In the genomic region with DNA sequence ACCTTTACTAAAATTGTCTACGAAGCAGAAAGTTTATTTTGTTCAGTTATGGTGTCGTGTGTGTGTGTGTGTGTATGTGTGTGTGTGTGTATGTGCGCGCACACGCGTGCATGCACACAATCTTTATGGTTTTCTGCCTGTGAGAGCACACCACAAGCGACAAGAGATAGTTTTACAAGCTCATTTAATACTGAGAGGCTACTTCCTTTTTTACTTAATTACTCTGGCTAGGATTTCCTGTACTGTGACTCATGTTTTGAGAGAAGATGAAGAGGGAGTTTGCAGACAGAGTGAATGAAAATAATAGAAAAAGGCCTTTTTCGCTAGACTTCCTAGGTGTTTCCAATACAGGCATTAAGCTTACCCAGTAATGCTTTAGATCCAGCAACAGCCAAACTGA, we compare ENCODE assay signal across 30 mouse cellular contexts. TPM values are rescaled to one million over a fixed set of nuclear protein-coding genes. Genes with fewer than 3 reads are reported as not detected.
"Had no signal": no experiment of that assay in that cellular context is flagged by ENCODE, and none has a peak within 500 bp of the region (broad histone marks: within the 10 kb centered on the region; RNA-seq: fewer than 3 reads in every experiment).

No protein-coding gene starts in this region.

RNA-seq across cellular contexts. Expression of gene Olfr1380, which starts 23.8 kb away (rescaled TPM):
- total RNA-seq: forebrain, postnatal 0 days; gastrocnemius, adult 18-20 months; gastrocnemius, adult 2 months; gastrocnemius, adult 8-10 months; gastrocnemius, postnatal 10 days; gastrocnemius, postnatal 14 days; gastrocnemius, postnatal 25 days; gastrocnemius, postnatal 36 days; gastrocnemius, postnatal 4 days; heart, adult 18-20 months; heart, adult 2 months; heart, adult 8-10 months had no signal
- polyA plus RNA-seq: cortical plate, adult 2 months; embryonic facial prominence, embryonic 10.5 days; embryonic facial prominence, embryonic 11.5 days; embryonic facial prominence, embryonic 12.5 days; embryonic facial prominence, embryonic 13.5 days; embryonic facial prominence, embryonic 14.5 days; erythroblast, embryonic 14.5 days; forebrain, embryonic 10.5 days; forebrain, embryonic 11.5 days; forebrain, embryonic 12.5 days; forebrain, embryonic 13.5 days; forebrain, embryonic 14.5 days; forebrain, embryonic 15.5 days; forebrain, embryonic 16.5 days; forebrain, postnatal 0 days; frontal cortex, adult 2 months; gonadal fat pad, adult 2 months; heart, adult 2 months; heart, embryonic 10.5 days had no signal

RNA-seq across cellular contexts. Expression of gene Olfr1381, which starts 37.2 kb away (rescaled TPM):
- total RNA-seq: forebrain, postnatal 0 days; gastrocnemius, adult 18-20 months; gastrocnemius, adult 2 months; gastrocnemius, adult 8-10 months; gastrocnemius, postnatal 10 days; gastrocnemius, postnatal 14 days; gastrocnemius, postnatal 25 days; gastrocnemius, postnatal 36 days; gastrocnemius, postnatal 4 days; heart, adult 18-20 months; heart, adult 2 months; heart, adult 8-10 months had no signal
- polyA plus RNA-seq: cortical plate, adult 2 months; embryonic facial prominence, embryonic 10.5 days; embryonic facial prominence, embryonic 11.5 days; embryonic facial prominence, embryonic 12.5 days; embryonic facial prominence, embryonic 13.5 days; embryonic facial prominence, embryonic 14.5 days; embryonic facial prominence, embryonic 15.5 days; erythroblast, embryonic 14.5 days; forebrain, embryonic 10.5 days; forebrain, embryonic 11.5 days; forebrain, embryonic 12.5 days; forebrain, embryonic 13.5 days; forebrain, embryonic 14.5 days; forebrain, embryonic 15.5 days; forebrain, embryonic 16.5 days; forebrain, postnatal 0 days; gonadal fat pad, adult 2 months; heart, adult 2 months; heart, embryonic 10.5 days had no signal

RNA-seq across cellular contexts. Expression of gene Olfr1382, which starts 52.4 kb away (rescaled TPM):
- total RNA-seq: forebrain, postnatal 0 days; gastrocnemius, adult 18-20 months; gastrocnemius, adult 2 months; gastrocnemius, postnatal 10 days; gastrocnemius, postnatal 14 days; gastrocnemius, postnatal 25 days; gastrocnemius, postnatal 36 days; gastrocnemius, postnatal 4 days; heart, adult 18-20 months; heart, adult 2 months; heart, adult 8-10 months had no signal
- polyA plus RNA-seq: cortical plate, adult 2 months; embryonic facial prominence, embryonic 10.5 days; embryonic facial prominence, embryonic 11.5 days; embryonic facial prominence, embryonic 12.5 days; embryonic facial prominence, embryonic 13.5 days; embryonic facial prominence, embryonic 14.5 days; embryonic facial prominence, embryonic 15.5 days; erythroblast, embryonic 14.5 days; forebrain, embryonic 10.5 days; forebrain, embryonic 11.5 days; forebrain, embryonic 12.5 days; forebrain, embryonic 13.5 days; forebrain, embryonic 14.5 days; forebrain, embryonic 15.5 days; forebrain, embryonic 16.5 days; forebrain, postnatal 0 days; frontal cortex, adult 2 months; gonadal fat pad, adult 2 months; heart, adult 2 months; heart, embryonic 10.5 days had no signal
